Mouse (Mus musculus): ENCODE results near the gene Mylk2.
A peak's percentile ranks its signal among the peaks of the same experiment; 100 is the strongest.

Mylk2 gene

DNA sequence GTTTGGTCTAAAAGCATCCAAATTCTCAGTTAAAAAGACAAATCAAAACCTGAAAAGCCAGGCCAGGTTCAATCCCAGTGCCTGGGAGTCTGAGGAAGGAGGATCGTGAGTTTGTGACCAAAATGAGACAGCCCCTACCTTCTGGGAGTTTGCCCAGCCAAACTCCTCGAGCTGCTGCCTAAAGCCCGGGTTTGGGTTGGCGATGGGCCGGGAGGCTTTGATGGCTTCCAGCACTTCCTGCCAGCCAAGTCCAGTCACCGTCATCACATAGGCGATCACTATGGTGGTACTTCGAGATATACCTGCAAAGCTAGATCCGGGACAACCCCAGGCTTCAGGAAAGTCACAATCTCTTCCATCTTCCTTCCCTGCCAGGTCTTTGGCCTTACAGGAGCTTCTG, 32.9 kb downstream of the Mylk2 start:
- no peak for DNase-seq (ENCODE audit: low read depth)

DNA sequence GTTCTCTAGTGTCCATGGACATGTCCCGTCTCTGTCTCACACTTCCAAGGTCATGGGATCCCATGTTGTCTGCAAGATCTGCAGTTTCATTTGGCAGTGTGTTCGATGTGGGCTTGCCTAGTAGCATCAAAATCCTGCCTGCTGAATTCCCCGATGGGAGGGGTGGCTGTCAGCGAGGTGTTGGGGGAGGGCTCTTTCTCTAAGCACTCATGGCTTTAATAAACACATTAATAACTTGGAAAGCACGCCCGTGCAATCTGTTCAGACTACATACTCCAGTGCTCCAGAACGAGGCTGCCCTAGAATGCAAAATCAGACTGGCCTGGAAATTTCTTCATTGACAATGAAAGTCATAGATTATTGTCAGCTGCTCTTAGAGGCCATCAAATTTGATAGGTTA, 35.9 kb downstream of the Mylk2 start:
- peak; percentile 18 for DNase-seq (ENCODE audit: low read depth)

DNA sequence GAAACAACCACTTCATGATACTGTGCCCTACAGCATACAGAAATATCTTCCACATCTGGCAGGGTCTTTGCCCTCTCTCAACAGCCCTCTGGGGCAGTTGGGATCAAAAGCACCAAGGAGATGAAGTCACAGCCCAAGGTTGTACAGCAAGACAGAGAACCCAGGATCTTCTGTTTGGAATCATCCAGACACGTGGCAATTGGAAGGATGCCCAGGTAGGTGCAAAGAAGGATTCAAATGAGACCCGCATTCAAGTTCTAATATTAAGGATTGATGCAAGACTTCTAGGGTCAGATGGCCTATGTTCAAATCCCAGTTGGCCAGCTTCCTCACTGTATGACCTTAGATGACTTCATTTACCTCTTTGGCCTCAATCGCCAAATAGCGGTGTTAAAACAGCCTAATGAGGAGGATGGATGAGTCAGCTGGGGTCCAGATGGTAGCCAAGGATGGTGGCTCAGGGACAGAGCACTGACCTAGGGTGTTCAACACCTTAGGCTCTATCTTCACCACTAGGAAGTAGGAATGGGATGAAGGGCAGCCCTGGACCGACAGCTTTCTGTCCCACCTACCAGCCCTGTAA, 37.4 kb downstream of the Mylk2 start:
- DNase-seq (ENCODE audit: low read depth), result no peak

DNA sequence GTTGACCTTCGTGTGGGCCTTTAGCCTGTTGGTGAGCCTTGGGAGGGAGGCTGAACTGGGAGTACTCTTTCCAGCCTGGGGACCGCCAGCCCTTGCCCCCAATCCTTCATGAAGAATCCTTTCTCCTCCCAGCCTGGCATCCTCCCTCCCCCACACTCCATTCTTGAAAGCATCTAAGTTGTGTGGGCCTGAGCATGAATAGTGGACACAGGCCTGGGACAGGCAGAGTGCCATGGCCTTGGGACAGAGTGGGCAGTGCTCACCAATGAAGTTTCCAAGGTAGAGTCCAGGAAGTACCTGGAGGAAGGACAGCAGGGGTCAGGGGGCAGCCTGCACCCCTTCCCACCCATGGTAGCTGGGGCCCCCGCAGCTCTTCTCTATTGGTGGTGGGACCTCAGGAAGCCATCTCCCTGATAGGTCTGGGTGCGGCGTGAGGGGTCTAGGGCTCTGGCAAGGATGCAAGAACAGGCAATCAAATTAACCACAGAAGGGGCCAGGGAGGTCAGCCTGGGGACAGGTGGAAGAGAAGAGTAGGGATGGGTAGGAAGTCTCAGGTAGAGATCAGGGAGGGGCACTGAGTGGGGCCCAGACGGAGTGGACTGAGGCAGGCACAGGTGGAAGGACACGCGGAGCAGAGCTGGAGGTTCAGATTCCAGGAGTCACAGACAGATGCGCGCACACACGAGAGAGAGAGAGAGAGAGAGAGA, 39.4 kb downstream of the Mylk2 start:
- no peak for DNase-seq (ENCODE audit: low read depth)

DNA sequence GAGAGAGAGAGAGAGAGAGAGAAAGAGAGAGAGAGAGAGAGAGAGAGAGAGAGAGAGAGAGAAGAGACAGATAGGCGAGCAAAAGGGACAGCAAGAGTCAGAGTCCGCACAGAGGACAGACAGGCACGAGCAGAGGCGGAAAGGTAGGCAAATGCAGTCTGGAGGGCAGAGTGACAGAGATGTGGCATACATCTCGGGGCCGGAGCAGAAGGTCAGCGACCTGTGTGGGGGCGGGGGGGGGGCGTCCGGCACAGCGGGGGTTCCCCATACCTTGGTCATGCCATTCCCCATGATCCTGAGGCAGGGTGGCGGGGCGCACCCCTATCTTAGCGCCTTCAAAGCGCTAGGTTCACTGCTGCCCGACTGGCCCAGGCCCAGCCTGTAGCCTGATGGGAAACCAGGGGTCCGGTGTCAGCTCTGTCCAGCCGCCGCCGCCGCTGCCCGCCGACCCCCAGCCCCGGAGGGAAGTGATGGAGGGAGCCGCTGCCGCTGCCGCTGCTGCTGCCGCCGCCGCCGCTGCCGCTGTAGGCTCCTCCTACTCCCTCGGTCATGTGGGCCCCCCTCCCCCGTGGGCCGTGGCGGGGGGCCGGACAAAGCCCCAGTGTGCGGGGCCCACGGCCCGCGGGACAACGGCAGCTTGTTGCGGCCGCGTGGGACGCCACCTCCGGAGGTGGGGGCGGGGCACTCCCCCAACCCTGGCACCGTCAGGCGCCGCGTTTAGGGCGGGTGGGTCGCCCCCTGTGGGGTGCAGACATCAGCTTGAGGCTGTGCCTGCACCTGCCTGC, 40.1 kb downstream of the Mylk2 start, which contains the start of gene Dusp15:
Dusp15 (minus strand) TSS at position 634 of the 785 bp plus-strand sequence.
- peak; percentile 39 for DNase-seq (ENCODE audit: low read depth)

DNA sequence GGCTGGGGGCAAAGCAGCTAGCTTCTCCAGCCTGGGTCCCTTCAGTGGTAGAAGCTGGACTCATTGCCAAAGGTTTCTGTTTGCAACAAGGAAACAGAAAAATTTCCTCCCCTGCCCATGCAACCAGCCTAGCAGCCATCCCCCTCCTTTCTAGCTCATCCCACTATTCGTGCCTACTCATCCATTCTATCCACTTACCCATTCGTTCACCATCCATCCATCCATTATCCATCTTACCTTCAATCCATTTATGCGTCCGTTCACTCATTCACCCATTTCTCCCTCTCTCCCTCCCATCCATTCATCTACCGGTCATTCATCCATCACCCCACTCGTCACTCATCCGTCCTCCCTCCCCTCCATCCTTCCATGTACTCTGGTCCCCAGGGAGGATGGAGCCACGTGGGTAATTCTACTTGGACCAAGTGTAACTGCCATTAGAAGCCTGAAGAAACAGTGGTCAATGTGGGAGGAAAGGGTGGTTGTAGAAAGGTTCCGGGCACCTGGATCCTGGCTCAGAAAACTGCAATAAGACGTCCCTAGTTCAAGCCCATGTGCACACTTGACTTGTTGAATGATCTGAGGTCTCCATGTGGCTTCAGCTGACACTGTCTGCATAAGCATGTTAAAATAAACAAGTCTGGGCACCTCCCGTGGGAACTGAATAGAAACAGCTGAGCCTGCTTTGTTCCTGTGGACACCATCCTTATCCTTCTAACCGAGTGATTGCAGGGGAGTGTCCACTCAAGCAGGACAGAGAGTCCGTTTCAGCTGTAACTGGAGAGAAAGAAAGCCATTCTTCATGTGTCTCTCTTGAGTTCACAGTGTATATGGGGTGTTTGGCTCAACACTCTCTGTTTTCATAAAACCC, 40.9 kb downstream of the Mylk2 start:
- DNase-seq (ENCODE audit: low read depth), result no peak

DNA sequence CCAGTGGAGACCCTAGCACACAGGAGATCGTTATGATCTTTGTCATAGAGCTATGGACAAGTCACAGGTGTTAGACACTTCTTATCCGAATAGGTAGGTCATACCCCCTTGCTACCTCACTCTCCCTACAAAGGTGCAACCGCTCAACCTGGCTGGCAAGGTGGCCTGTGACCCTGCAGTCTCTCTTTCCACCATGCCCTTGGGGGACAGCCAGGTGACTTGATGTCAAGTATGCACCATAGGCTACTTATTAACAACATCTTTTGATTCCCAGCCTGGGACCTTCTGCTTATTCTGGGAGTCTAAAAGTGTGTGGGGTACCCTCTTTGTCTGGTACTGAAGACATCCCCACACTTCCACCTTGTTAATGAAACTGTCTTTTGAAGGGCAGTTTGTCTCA, 47.0 kb downstream of the Mylk2 start:
- no peak for DNase-seq (ENCODE audit: low read depth)

DNA sequence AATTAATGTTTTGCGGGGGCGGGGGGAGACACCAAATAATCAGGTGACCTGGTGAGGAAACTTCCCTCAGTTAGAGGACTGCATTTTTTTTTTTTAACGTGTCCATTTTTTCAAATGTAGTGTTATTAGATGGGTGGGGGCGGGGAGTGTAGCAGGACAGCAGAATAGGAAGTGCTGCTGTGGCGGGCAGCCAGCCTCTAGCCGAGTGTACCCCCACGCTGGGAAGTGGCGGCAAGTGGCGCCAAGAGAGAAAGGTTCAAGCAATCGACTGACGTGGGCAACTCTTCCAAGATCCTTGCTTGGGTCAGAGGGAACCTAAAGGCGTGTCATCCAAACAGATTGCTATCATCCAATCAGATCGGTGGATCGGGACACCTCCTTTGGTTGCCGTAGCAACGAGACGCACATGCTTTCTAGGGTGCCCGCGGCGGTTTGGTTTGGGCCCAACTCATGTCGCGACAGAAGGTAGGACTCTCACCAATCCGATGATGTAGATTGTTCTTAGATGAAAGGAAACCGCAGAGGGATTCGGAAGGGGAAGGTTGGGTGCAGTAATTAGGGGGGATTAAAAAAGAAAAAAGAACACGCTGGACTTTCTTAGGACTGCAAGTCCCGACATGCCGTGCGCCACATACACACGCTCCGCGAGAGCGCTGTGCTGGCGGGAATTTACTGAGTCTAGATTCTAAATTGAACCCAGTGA, 51.1 kb downstream of the Mylk2 start, which contains the start of gene Ttll9:
Ttll9 (plus strand) TSS at position 395 of the 703 bp plus-strand sequence.
- DNase-seq (ENCODE audit: low read depth), result peak; percentile 69

DNA sequence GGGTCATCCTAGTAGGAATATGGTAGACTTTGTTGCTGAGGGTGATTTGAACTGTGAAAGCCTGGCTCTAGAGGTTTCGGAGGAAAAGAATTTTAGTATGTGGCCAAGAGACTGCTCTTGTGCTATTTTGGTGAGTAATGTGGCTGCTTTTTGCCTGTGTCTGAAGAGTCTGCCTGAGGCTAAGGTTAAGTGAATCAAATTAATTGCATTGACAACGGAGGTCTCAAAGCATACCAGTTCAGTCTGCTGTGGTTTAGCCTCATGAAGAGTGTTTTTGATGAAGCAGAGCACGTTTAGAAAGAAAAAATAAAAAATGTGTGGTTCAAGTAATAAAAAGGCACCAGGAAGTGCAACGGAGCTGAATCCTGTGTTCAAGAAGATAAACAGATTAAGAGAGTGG, 54.4 kb downstream of the Mylk2 start:
- no peak for DNase-seq (ENCODE audit: low read depth)

Data from NIH3T3 (cell line).